Mouse (Mus musculus) kidney, embryonic 14.5 days (tissue): ENCODE measurements at regions not wholly inside any gene's neighbourhood (a gene's known extent, or its start where the extent isn't known, plus 50 kb on each side); places are given as distances from the start of the nearest gene placed in this dataset.

Source experiments
- ATAC-seq: fragments of 200-750 bp; cut with Nextera tagmentation; 2 replicates; pipeline ENCODE4 v1.8.0; 2017; ENCODE audit warnings: moderate number of reproducible peaks, mild to moderate bottlenecking, moderate TSS enrichment, moderate library complexity; ENCODE audit not compliant: low FRiP score, low TSS enrichment
- H3K27ac ChIP-seq: fragments of 300-500 bp; sonication (generic); 2 replicates; pipeline ENCODE4 v1.5.1; 2014; ENCODE audit warnings: low read depth, mild to moderate bottlenecking, low read length, moderate library complexity, mixed read lengths
- H3K27me3 ChIP-seq: fragments of 300-500 bp; sonication (generic); 2 replicates; pipeline ENCODE4 v1.6.1; 2014; ENCODE audit warnings: mild to moderate bottlenecking, low read length; ENCODE audit not compliant: control insufficient read depth, insufficient read depth
- H3K36me3 ChIP-seq: fragments of 300-500 bp; sonication (generic); 2 replicates; pipeline ENCODE4 v1.6.1; 2014; ENCODE audit warnings: low read length, mixed read lengths; ENCODE audit not compliant: control insufficient read depth, insufficient read depth
- H3K4me1 ChIP-seq: fragments of 300-500 bp; sonication (generic); 2 replicates; pipeline ENCODE4 v1.6.1; 2014; ENCODE audit warnings: low read length, mixed read lengths; ENCODE audit not compliant: control insufficient read depth, insufficient read depth
- H3K4me2 ChIP-seq: fragments of 300-500 bp; sonication (generic); replicated peaks from 2 replicates; pipeline ENCODE4 v1.6.1; 2014; ENCODE audit warnings: low read depth, mild to moderate bottlenecking, low read length
- H3K4me3 ChIP-seq: fragments of 300-500 bp; sonication (generic); 2 replicates; pipeline ENCODE4 v1.5.1; 2014; ENCODE audit warnings: mild to moderate bottlenecking, low read length
- H3K9ac ChIP-seq: fragments of 300-500 bp; sonication (generic); 2 replicates; pipeline ENCODE4 v1.6.1; 2014; ENCODE audit warnings: low read depth, mild to moderate bottlenecking, low read length, moderate library complexity
- H3K9me3 ChIP-seq: fragments of 300-500 bp; sonication (generic); 2 replicates; pipeline ENCODE4 v1.6.1; 2016; ENCODE audit warnings: low read length; ENCODE audit not compliant: control insufficient read depth
- WGBS: fragments of 180-500 bp; shearing (Covaris S2); extraction: QIAGEN DNeasy Blood & Tissue Kit; methylation state at CpG from one replicate; pipeline ENCODE4 v1.1.7; 2014; 5-methylcytosine and 5-hydroxymethylcytosine counted together

- no peaks in the 10 kb centered on the region for H3K36me3 ChIP-seq
- H3K27ac ChIP-seq: no peak overlapping the region
- ATAC-seq: no peak
- H3K4me1 ChIP-seq: no peaks in the 10 kb centered on the region
- H3K9ac ChIP-seq: no peak overlapping the region
- H3K27me3 ChIP-seq: no peaks in the 10 kb centered on the region
- no peak overlapping the region for H3K4me3 ChIP-seq
- no peaks in the 10 kb centered on the region for H3K9me3 ChIP-seq
- H3K4me2 ChIP-seq: no peak overlapping the region
These were observed 76.1 kb upstream of the Vgll2 start for GRCm38 (mm10) chr10:51946189-51946588.

- H3K9ac ChIP-seq: no peak overlapping the region
- no peak for ATAC-seq
- no peaks in the 10 kb centered on the region for H3K36me3 ChIP-seq
These were observed 75.4 kb upstream of the Vgll2 start for GRCm38 (mm10) chr10:51946881-51947280.

GRCm38 (mm10) chr10:51950016-51950415 is 72.3 kb upstream of the Vgll2 start:
- no peak for ATAC-seq
- no peak overlapping the region for H3K27ac ChIP-seq
- 92% methylated on average over 1 of the region's 1 CpGs for WGBS
- H3K9me3 ChIP-seq: no peaks in the 10 kb centered on the region
- no peak overlapping the region for H3K9ac ChIP-seq
- no peaks in the 10 kb centered on the region for H3K27me3 ChIP-seq
- no peak overlapping the region for H3K4me3 ChIP-seq
- H3K4me2 ChIP-seq: no peak overlapping the region
- no peaks in the 10 kb centered on the region for H3K4me1 ChIP-seq
- H3K36me3 ChIP-seq: no peaks in the 10 kb centered on the region

More at GRCm38 (mm10) chr10:51946881-51947280, 75.4 kb upstream of the Vgll2 start:
- H3K27me3 ChIP-seq: no peaks in the 10 kb centered on the region
- H3K9me3 ChIP-seq: no peaks in the 10 kb centered on the region
- no peak overlapping the region for H3K4me2 ChIP-seq
- no peak overlapping the region for H3K27ac ChIP-seq
- no peaks in the 10 kb centered on the region for H3K4me1 ChIP-seq
- H3K4me3 ChIP-seq: no peak overlapping the region

GRCm38 (mm10) chr10:51952021-51952420 is 70.3 kb upstream of the Vgll2 start:
- no peak overlapping the region for H3K4me2 ChIP-seq
- H3K9me3 ChIP-seq: no peaks in the 10 kb centered on the region
- no peak overlapping the region for H3K4me3 ChIP-seq
- H3K9ac ChIP-seq: no peak overlapping the region
- H3K36me3 ChIP-seq: no peaks in the 10 kb centered on the region
- 72% methylated on average over 4 of the region's 4 CpGs for WGBS
- H3K4me1 ChIP-seq: no peaks in the 10 kb centered on the region
- H3K27me3 ChIP-seq: no peaks in the 10 kb centered on the region
- no peak for ATAC-seq
- H3K27ac ChIP-seq: no peak overlapping the region

- no peak overlapping the region for H3K4me2 ChIP-seq
- H3K36me3 ChIP-seq: no peaks in the 10 kb centered on the region
- ATAC-seq: no peak
- no peak overlapping the region for H3K4me3 ChIP-seq
- WGBS: 63% methylated on average over 1 of the region's 1 CpGs
- no peak overlapping the region for H3K27ac ChIP-seq
- no peaks in the 10 kb centered on the region for H3K4me1 ChIP-seq
- H3K27me3 ChIP-seq: no peaks in the 10 kb centered on the region
- no peak overlapping the region for H3K9ac ChIP-seq
- no peaks in the 10 kb centered on the region for H3K9me3 ChIP-seq
These were observed 65.8 kb upstream of the Vgll2 start for GRCm38 (mm10) chr10:51956493-51956892.

DNA sequence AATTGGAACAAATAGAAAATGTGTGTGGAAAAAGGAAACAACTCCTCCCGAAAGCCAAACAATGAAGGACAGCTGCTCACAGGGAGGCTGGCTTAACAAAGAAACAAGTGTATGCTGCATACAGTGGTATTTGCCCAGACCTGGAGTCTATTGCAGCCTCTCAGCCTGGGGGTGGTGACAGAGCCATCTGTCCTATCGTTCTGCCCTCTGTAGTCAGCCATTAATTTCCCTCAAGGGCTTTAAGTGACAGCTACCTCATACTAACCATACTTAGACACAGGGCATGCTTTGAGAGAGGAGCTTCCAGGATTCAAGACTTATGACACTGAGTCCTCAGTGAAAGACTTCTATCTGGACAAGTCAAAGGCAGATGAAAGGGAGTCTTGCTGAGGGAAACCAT is 60.8 kb upstream of the Vgll2 start:
- 35% methylated on average over 2 of the region's 2 CpGs for WGBS
- Histone ChIP-seq H3K9me3 (no peaks in the 10 kb centered on the region), H3K27ac (no peak overlapping the region), H3K4me3 (no peak overlapping the region), H3K4me1 (no peaks in the 10 kb centered on the region), H3K9ac (no peak overlapping the region), H3K27me3 (no peaks in the 10 kb centered on the region), H3K36me3 (no peaks in the 10 kb centered on the region), H3K4me2 (no peak overlapping the region)
- ATAC-seq: no peak

DNA sequence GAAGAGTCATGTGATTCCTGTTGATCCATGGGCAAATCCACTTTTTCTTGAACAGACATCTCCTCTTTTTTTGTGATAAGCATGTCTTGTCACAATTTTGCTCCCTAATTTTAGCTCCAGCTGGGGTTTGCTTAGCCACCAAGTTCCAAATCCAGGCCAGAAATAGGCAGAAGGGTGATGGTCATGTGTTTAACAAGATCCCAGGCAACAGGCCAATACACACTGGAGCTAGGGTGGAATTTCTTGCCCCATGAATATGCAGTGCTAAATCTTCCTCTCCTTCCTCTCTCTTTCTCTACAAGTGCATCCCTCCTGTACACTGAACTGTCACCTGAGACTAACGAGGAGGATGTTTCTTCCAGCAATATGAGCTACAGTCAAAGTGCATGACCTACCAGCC is 58.6 kb upstream of the Vgll2 start:
- no peak overlapping the region for H3K27ac ChIP-seq
- H3K4me2 ChIP-seq: no peak overlapping the region
- no peaks in the 10 kb centered on the region for H3K9me3 ChIP-seq
- no peak overlapping the region for H3K9ac ChIP-seq
- no peaks in the 10 kb centered on the region for H3K4me1 ChIP-seq
- H3K36me3 ChIP-seq: no peaks in the 10 kb centered on the region
- no peak for ATAC-seq
- no peaks in the 10 kb centered on the region for H3K27me3 ChIP-seq
- no peak overlapping the region for H3K4me3 ChIP-seq
- 65% methylated on average over 1 of the region's 1 CpGs for WGBS

GRCm38 (mm10) chr10:51970113-51970512 is 52.2 kb upstream of the Vgll2 start:
- 73% methylated on average over 9 of the region's 9 CpGs for WGBS
- H3K4me1 ChIP-seq: no peaks in the 10 kb centered on the region
- H3K27me3 ChIP-seq: no peaks in the 10 kb centered on the region
- no peaks in the 10 kb centered on the region for H3K36me3 ChIP-seq
- no peak for ATAC-seq
- no peak overlapping the region for H3K9ac ChIP-seq
- no peak overlapping the region for H3K4me2 ChIP-seq
- no peak overlapping the region for H3K27ac ChIP-seq
- H3K4me3 ChIP-seq: no peak overlapping the region
- no peaks in the 10 kb centered on the region for H3K9me3 ChIP-seq
